Mouse (Mus musculus) neural tube, embryonic 13.5 days (tissue): ENCODE measurements around the gene Ilf2. TPM values are rescaled to one million over a fixed set of nuclear protein-coding genes. Genes with fewer than 3 reads are reported as not detected.

Experiments used
- ATAC-seq: fragments of 200-750 bp; cut with Nextera tagmentation; 2 replicates; pipeline ENCODE4 v1.8.0; 2017; ENCODE audit warnings: low read depth, mild to moderate bottlenecking, moderate TSS enrichment, moderate library complexity
- H3K27ac ChIP-seq: fragments of 300-500 bp; sonication (generic); replicated peaks from 2 replicates; pipeline ENCODE4 v1.5.1; 2015; ENCODE audit warnings: moderate library complexity, mild to moderate bottlenecking, inconsistent platforms
- H3K27me3 ChIP-seq: fragments of 300-500 bp; sonication (generic); 2 replicates; pipeline ENCODE4 v1.6.1; 2015; ENCODE audit warnings: mild to moderate bottlenecking, inconsistent platforms
- H3K36me3 ChIP-seq: fragments of 300-500 bp; sonication (generic); 2 replicates; pipeline ENCODE4 v1.6.1; 2015; ENCODE audit warnings: mild to moderate bottlenecking, inconsistent platforms
- H3K4me1 ChIP-seq: fragments of 300-500 bp; sonication (generic); replicated peaks from 2 replicates; pipeline ENCODE4 v1.6.1; 2015; ENCODE audit warnings: inconsistent platforms
- H3K4me2 ChIP-seq: fragments of 300-500 bp; sonication (generic); 2 replicates; pipeline ENCODE4 v1.6.1; 2015; ENCODE audit warnings: inconsistent platforms, mild to moderate bottlenecking, moderate library complexity
- H3K4me3 ChIP-seq: fragments of 300-500 bp; sonication (generic); 2 replicates; pipeline ENCODE4 v1.5.1; 2015; ENCODE audit warnings: mild to moderate bottlenecking, inconsistent platforms
- H3K9ac ChIP-seq: fragments of 300-500 bp; sonication (generic); 2 replicates; pipeline ENCODE4 v1.6.1; 2015; ENCODE audit warnings: moderate library complexity, mild to moderate bottlenecking, inconsistent platforms
- H3K9me3 ChIP-seq: fragments of 300-500 bp; sonication (generic); 2 replicates; pipeline ENCODE4 v1.6.1; 2016; ENCODE audit warnings: inconsistent platforms
- WGBS: fragments of 180-500 bp; shearing (Covaris S2); methylation state at CpG from one replicate; pipeline ENCODE4 v1.1.7; 2015; 5-methylcytosine and 5-hydroxymethylcytosine counted together
- polyA plus RNA-seq: library from polyadenylated mRNA; unstranded; fragments of >200 nt; fragmentation: Nextera tagmentation; extraction: Ambion mirVana; gene quantifications from 2 replicates; pipeline ENCODE4 v1.2.1, GENCODE M21; 2015

Ilf2 gene
- polyA plus RNA-seq, 1 experiment from 2014 or later: 280 TPM

- Histone ChIP-seq H3K9me3 (no peaks in the 10 kb centered on the region), H3K9ac (peak overlapping the region; percentile 65), H3K4me3 (peak overlapping the region; percentile 55), H3K4me2 (peak overlapping the region; percentile 94), H3K36me3 (no peaks in the 10 kb centered on the region), H3K4me1 (peaks cover 21% of the 10 kb centered on the region), H3K27ac (no peak overlapping the region), H3K27me3 (peaks cover 65% of the 10 kb centered on the region)
- WGBS: under 1% methylated on average over 75 of the region's 75 CpGs
- ATAC-seq: peak; percentile 45
Observed at GRCm38 (mm10) chr3:90465081-90465685, 10.7 kb upstream of the Ilf2 start.

GRCm38 (mm10) chr3:90465686-90466310, 10.1 kb upstream of the Ilf2 start, which contains the start of gene Npr1:
Npr1 (minus strand) TSS chr3:90465866.
- peaks cover 21% of the 10 kb centered on the region for H3K4me1 ChIP-seq
- peak within 1 kb of the TSS; percentile 94 for H3K4me2 ChIP-seq
- peak within 1 kb of the TSS; percentile 65 for H3K9ac ChIP-seq
- H3K36me3 ChIP-seq: no peaks in the 10 kb centered on the region
- no peak within 1 kb of the TSS for H3K27ac ChIP-seq
- no peaks in the 10 kb centered on the region for H3K9me3 ChIP-seq
- ATAC-seq: peak; percentile 56
- under 1% methylated on average over 36 of the region's 49 CpGs for WGBS
- peak within 1 kb of the TSS; percentile 55 for H3K4me3 ChIP-seq
- H3K27me3 ChIP-seq: peaks cover 62% of the 10 kb centered on the region

GRCm38 (mm10) chr3:90466311-90466766, 9.6 kb upstream of the Ilf2 start:
- WGBS: under 1% methylated on average over 15 of the region's 15 CpGs
- H3K27ac ChIP-seq: no peak overlapping the region
- peak overlapping the region; percentile 55 for H3K4me3 ChIP-seq
- ATAC-seq: peak; percentile 23; the same call in 1 of the 2 replicates
- H3K36me3 ChIP-seq: no peaks in the 10 kb centered on the region
- peaks cover 57% of the 10 kb centered on the region for H3K27me3 ChIP-seq
- peak overlapping the region; percentile 65 for H3K9ac ChIP-seq
- H3K4me1 ChIP-seq: peaks cover 21% of the 10 kb centered on the region
- peak overlapping the region; percentile 94 for H3K4me2 ChIP-seq
- H3K9me3 ChIP-seq: no peaks in the 10 kb centered on the region

GRCm38 (mm10) chr3:90467618-90468300, 8.2 kb upstream of the Ilf2 start:
- Histone ChIP-seq H3K4me2 (no peak overlapping the region), H3K27ac (no peak overlapping the region), H3K36me3 (no peaks in the 10 kb centered on the region), H3K9ac (no peak overlapping the region), H3K27me3 (peaks cover 43% of the 10 kb centered on the region), H3K9me3 (no peaks in the 10 kb centered on the region), H3K4me1 (peaks cover 21% of the 10 kb centered on the region), H3K4me3 (no peak overlapping the region)
- 95% methylated on average over 10 of the region's 10 CpGs for WGBS
- no peak for ATAC-seq

GRCm38 (mm10) chr3:90472213-90472612, 3.7 kb upstream of the Ilf2 start:
- Histone ChIP-seq H3K27me3 (peaks cover 3% of the 10 kb centered on the region; the same call in 1 of the 2 replicates), H3K4me3 (no peak overlapping the region), H3K36me3 (no peaks in the 10 kb centered on the region), H3K9me3 (no peaks in the 10 kb centered on the region), H3K27ac (no peak overlapping the region), H3K4me2 (no peak overlapping the region), H3K9ac (no peak overlapping the region), H3K4me1 (peaks cover 7% of the 10 kb centered on the region)
- ATAC-seq: no peak
- WGBS: 43% methylated on average over 3 of the region's 3 CpGs

GRCm38 (mm10) chr3:90475151-90475830, 635 bp upstream of the Ilf2 start:
- peak; percentile 13 for ATAC-seq

GRCm38 (mm10) chr3:90486998-90487397, 11.1 kb downstream of the Ilf2 start:
- H3K9me3 ChIP-seq: no peaks in the 10 kb centered on the region
- peaks cover 13% of the 10 kb centered on the region for H3K4me1 ChIP-seq
- WGBS: 82% methylated on average over 5 of the region's 5 CpGs
- H3K36me3 ChIP-seq: peaks cover 74% of the 10 kb centered on the region
- no peak overlapping the region for H3K4me2 ChIP-seq
- no peaks in the 10 kb centered on the region for H3K27me3 ChIP-seq
- no peak overlapping the region for H3K9ac ChIP-seq
- H3K27ac ChIP-seq: no peak overlapping the region
- H3K4me3 ChIP-seq: no peak overlapping the region
- ATAC-seq: no peak

More at GRCm38 (mm10) chr3:90475151-90475830, 635 bp upstream of the Ilf2 start:
- Histone ChIP-seq H3K4me3 (peak overlapping the region; percentile 33), H3K9ac (no peak overlapping the region), H3K27ac (no peak overlapping the region), H3K4me2 (peak overlapping the region; percentile 45), H3K36me3 (peaks cover 26% of the 10 kb centered on the region), H3K9me3 (no peaks in the 10 kb centered on the region), H3K4me1 (peaks cover 14% of the 10 kb centered on the region), H3K27me3 (no peaks in the 10 kb centered on the region)
- WGBS: 41% methylated on average over 16 of the region's 16 CpGs

GRCm38 (mm10) chr3:90488576-90488975, 12.7 kb downstream of the Ilf2 start:
- no peak for ATAC-seq
- 92% methylated on average over 6 of the region's 6 CpGs for WGBS
- H3K36me3 ChIP-seq: peaks cover 59% of the 10 kb centered on the region

GRCm38 (mm10) chr3:90490696-90491256, 14.8 kb downstream of the Ilf2 start, which contains the start of gene Snapin:
Snapin (minus strand) TSS chr3:90491033.
- Histone ChIP-seq H3K27me3 (no peaks in the 10 kb centered on the region), H3K36me3 (peaks cover 47% of the 10 kb centered on the region), H3K4me3 (peak within 1 kb of the TSS; percentile 62), H3K9ac (peak within 1 kb of the TSS; percentile 78), H3K4me1 (peaks cover 13% of the 10 kb centered on the region), H3K4me2 (peak within 1 kb of the TSS; percentile 72), H3K27ac (peak within 1 kb of the TSS; percentile 61; the same call in 1 of the 2 replicates), H3K9me3 (no peaks in the 10 kb centered on the region)
- peak; percentile 98 for ATAC-seq
- WGBS: under 1% methylated on average over 37 of the region's 37 CpGs

More at GRCm38 (mm10) chr3:90488576-90488975, 12.7 kb downstream of the Ilf2 start:
- no peak overlapping the region for H3K27ac ChIP-seq
- no peak overlapping the region for H3K9ac ChIP-seq
- H3K4me3 ChIP-seq: no peak overlapping the region
- no peaks in the 10 kb centered on the region for H3K27me3 ChIP-seq
- no peaks in the 10 kb centered on the region for H3K9me3 ChIP-seq
- peaks cover 13% of the 10 kb centered on the region for H3K4me1 ChIP-seq
- H3K4me2 ChIP-seq: no peak overlapping the region

- no peak overlapping the region for H3K4me3 ChIP-seq
- H3K9me3 ChIP-seq: no peaks in the 10 kb centered on the region
- no peaks in the 10 kb centered on the region for H3K27me3 ChIP-seq
- peaks cover 13% of the 10 kb centered on the region for H3K4me1 ChIP-seq
- WGBS: 38% methylated on average over 2 of the region's 2 CpGs
- H3K27ac ChIP-seq: no peak overlapping the region
- no peak overlapping the region for H3K9ac ChIP-seq
- ATAC-seq: no peak
- H3K4me2 ChIP-seq: no peak overlapping the region
- H3K36me3 ChIP-seq: peaks cover 47% of the 10 kb centered on the region
Observed at GRCm38 (mm10) chr3:90491350-90491749, 15.4 kb downstream of the Ilf2 start.

- Histone ChIP-seq H3K9ac (no peak overlapping the region), H3K27me3 (no peaks in the 10 kb centered on the region), H3K4me3 (no peak overlapping the region), H3K4me2 (no peak overlapping the region), H3K36me3 (peaks cover 48% of the 10 kb centered on the region), H3K27ac (no peak overlapping the region), H3K9me3 (no peaks in the 10 kb centered on the region), H3K4me1 (peaks cover 13% of the 10 kb centered on the region)
- no peak for ATAC-seq
- WGBS: 48% methylated on average over 4 of the region's 4 CpGs
Observed at GRCm38 (mm10) chr3:90493831-90494540, 18.1 kb downstream of the Ilf2 start.
